Mouse (Mus musculus) lung, postnatal 0 days (tissue): ENCODE results near the gene Tfip11.

ENCODE experiments used
- CTCF ChIP-seq: IDR thresholded peaks from 2 replicates; pipeline ENCODE4 v1.5.1; 2016; ENCODE audit warnings: antibody characterized with exemption, mild to moderate bottlenecking
- EP300 ChIP-seq: IDR thresholded peaks from 2 replicates; pipeline ENCODE4 v1.6.1; 2016; ENCODE audit warnings: antibody characterized with exemption, mild to moderate bottlenecking, control low read depth

- TF ChIP-seq CTCF (no peak), EP300 (no peak)
Measured at GRCm38 (mm10) chr5:112291866-112292265, 34.3 kb upstream of the Tfip11 start.
